Mouse (Mus musculus) ES-E14 (cell line): Measurements from ENCODE around the gene Tm9sf2. TPM values are rescaled to one million over a fixed set of nuclear protein-coding genes. Genes with fewer than 3 reads are reported as not detected.

Source experiments
- DNase-seq: peaks from one replicate; pipeline ENCODE4 v3.0.0-alpha.2; 2013; ENCODE audit warnings: low read depth, low spot score
- H3K27ac ChIP-seq: 2 replicates; pipeline ENCODE4 v1.5.1; 2012; ENCODE audit warnings: low read depth, mild to moderate bottlenecking, low read length, moderate library complexity, mixed read lengths; ENCODE audit not compliant: poor library complexity, insufficient read depth, severe bottlenecking
- H3K36me3 ChIP-seq: 2 replicates; pipeline ENCODE4 v1.6.1; 2012; ENCODE audit warnings: mild to moderate bottlenecking, low read length, moderate library complexity, mixed read lengths; ENCODE audit not compliant: control insufficient read depth, poor library complexity, insufficient read depth, severe bottlenecking
- H3K4me1 ChIP-seq, 2 experiments: fragments of 150-350 bp in 1 of 2; sonication (generic) in 1 of 2; 2 replicates each; pipeline ENCODE4 v1.6.1; 2012; ENCODE audit warnings: low read length in 2 of 2, mild to moderate bottlenecking in 1 of 2, mixed read lengths in 1 of 2; ENCODE audit not compliant: control insufficient read depth in 2 of 2, insufficient read depth in 2 of 2, poor library complexity in 1 of 2
- H3K4me3 ChIP-seq, 2 experiments: fragments of 150-350 bp in 1 of 2; sonication (generic) in 1 of 2; 2 replicates each; pipeline ENCODE4 v1.5.1; 2012; ENCODE audit warnings: low read length in 2 of 2, low read depth in 1 of 2, mild to moderate bottlenecking in 1 of 2, mixed read lengths in 1 of 2; ENCODE audit not compliant: insufficient read depth in 1 of 2, poor library complexity in 1 of 2, severe bottlenecking in 1 of 2
- H3K9ac ChIP-seq: 2 replicates; pipeline ENCODE4 v1.6.1; 2012; ENCODE audit warnings: low read depth, mild to moderate bottlenecking, low read length, mixed read lengths; ENCODE audit not compliant: poor library complexity, insufficient read depth, severe bottlenecking
- H3K9me3 ChIP-seq: fragments of 150-350 bp; sonication (generic); 2 replicates; pipeline ENCODE4 v1.6.1; 2012; ENCODE audit warnings: low read depth, mild to moderate bottlenecking, low read length; ENCODE audit not compliant: control insufficient read depth, insufficient read depth
- CHD2 ChIP-seq: IDR thresholded peaks from 2 replicates; pipeline ENCODE4 v1.6.1; 2014; ENCODE audit warnings: mild to moderate bottlenecking, low read depth, low read length, inconsistent platforms
- HCFC1 ChIP-seq: IDR thresholded peaks from 2 replicates; pipeline ENCODE4 v1.6.1; 2012; ENCODE audit warnings: low read length, inconsistent platforms, borderline replicate concordance; ENCODE audit not compliant: insufficient read depth
- MAFK ChIP-seq: IDR thresholded peaks from 2 replicates; pipeline ENCODE4 v1.6.1; 2014; ENCODE audit warnings: mild to moderate bottlenecking, low read depth, low read length, inconsistent platforms; ENCODE audit not compliant: insufficient read depth
- ZC3H11A ChIP-seq: IDR thresholded peaks from 2 replicates; pipeline ENCODE4 v1.6.1; 2012; ENCODE audit warnings: low read depth, mild to moderate bottlenecking, inconsistent platforms, low read length, borderline replicate concordance
- ZNF384 ChIP-seq: IDR thresholded peaks from 2 replicates; pipeline ENCODE4 v1.6.1; 2012; ENCODE audit warnings: low read depth, low read length, inconsistent platforms
- in situ Hi-C, 2 experiments: fragments of 600-800 bp; cut with MboI; formaldehyde crosslinking; loops; one replicate each; pipeline ENCODE4 v1.15.1; 2025; ENCODE audit warnings: low sequenced_read_pairs in 2 of 2, inconsistent platforms in 1 of 2; ENCODE audit not compliant: unreplicated experiment in 2 of 2
- total RNA-seq: library from RNA; depleted of rRNA; stranded (reverse); fragments of 300-350 nt; gene quantifications from 2 replicates; pipeline ENCODE4 v1.2.3, GENCODE M21; 2012

Tm9sf2 gene
- total RNA-seq, 1 experiment: 84.1 TPM

GRCm38 (mm10) chr14:122171031-122171430 lies 64.2 kb downstream of the Tm9sf2 start:
- in situ Hi-C loops: no loop called here
- no peak for TF ChIP-seq MAFK
- no peak for TF ChIP-seq CHD2
- Histone ChIP-seq H3K4me1 (peaks cover 0 to 2% of the 10 kb centered on the region in 2 experiments; a peak in 1 of 4 replicates), H3K27ac (no peak overlapping the region), H3K9me3 (no peaks in the 10 kb centered on the region), H3K36me3 (no peaks in the 10 kb centered on the region), H3K9ac (no peak overlapping the region), H3K4me3 (no peak overlapping the region)
- DNase-seq: no peak

- Histone ChIP-seq H3K9me3 (no peaks in the 10 kb centered on the region), H3K36me3 (no peaks in the 10 kb centered on the region), H3K4me1 (peaks cover 2 to 9% of the 10 kb centered on the region in 2 experiments; a peak in 3 of 4 replicates), H3K4me3 (no peak overlapping the region), H3K27ac (no peak overlapping the region), H3K9ac (no peak overlapping the region)
- in situ Hi-C loops: no loop called here
- no peak for TF ChIP-seq CHD2
- no peak for TF ChIP-seq HCFC1
- TF ChIP-seq MAFK: no peak
- TF ChIP-seq ZNF384: no peak
- TF ChIP-seq ZC3H11A: no peak
- no peak for DNase-seq
Measured at GRCm38 (mm10) chr14:122176263-122176798, 69.5 kb downstream of the Tm9sf2 start.

- no peak overlapping the region for H3K27ac ChIP-seq
- DNase-seq: no peak
- no peaks in the 10 kb centered on the region for H3K9me3 ChIP-seq
- in situ Hi-C loops: no loop called here
- no peak overlapping the region for H3K9ac ChIP-seq
- no peak overlapping the region for H3K4me3 ChIP-seq
- no peaks in the 10 kb centered on the region for H3K36me3 ChIP-seq
- TF ChIP-seq MAFK (no peak), ZNF384 (no peak), CHD2 (no peak), HCFC1 (no peak), ZC3H11A (no peak)
- peaks cover 6 to 9% of the 10 kb centered on the region in 2 experiments; a peak in 3 of 4 replicates for H3K4me1 ChIP-seq
Measured at GRCm38 (mm10) chr14:122179262-122179661, 72.4 kb downstream of the Tm9sf2 start.

GRCm38 (mm10) chr14:122181078-122181814 lies 74.4 kb downstream of the Tm9sf2 start, which contains the start of gene Clybl:
Clybl (plus strand) TSS chr14:122181704.
- DNase-seq: peak; percentile 87
- Histone ChIP-seq H3K9ac (peak within 1 kb of the TSS; percentile 72), H3K4me1 (peaks cover 6 to 8% of the 10 kb centered on the region in 2 experiments; a peak in 3 of 4 replicates), H3K36me3 (no peaks in the 10 kb centered on the region), H3K27ac (peak within 1 kb of the TSS; percentile 37; the same call in 1 of the 2 replicates), H3K9me3 (no peaks in the 10 kb centered on the region), H3K4me3 (peak within 1 kb of the TSS; percentile 74 to 98)
- TF ChIP-seq HCFC1 (no peak), MAFK (no peak), ZNF384 (no peak), CHD2 (no peak)
- in situ Hi-C loops: no loop called here

- TF ChIP-seq HCFC1 (peak; percentile 20; the same call in 1 of the 2 replicates), ZNF384 (no peak)
- in situ Hi-C loops: no loop called here
- H3K4me3 ChIP-seq: peak overlapping the region; percentile 74 to 98
- no peaks in the 10 kb centered on the region for H3K9me3 ChIP-seq
- H3K27ac ChIP-seq: no peak overlapping the region
- no peaks in the 10 kb centered on the region for H3K36me3 ChIP-seq
- peaks cover 6 to 8% of the 10 kb centered on the region in 2 experiments; a peak in 3 of 4 replicates for H3K4me1 ChIP-seq
- DNase-seq: no peak
- H3K9ac ChIP-seq: peak overlapping the region; percentile 72
Measured at GRCm38 (mm10) chr14:122181815-122182157, 74.9 kb downstream of the Tm9sf2 start.
